Mouse (Mus musculus): ENCODE data around the gene Mapkapk3. TPM values are rescaled to one million over a fixed set of nuclear protein-coding genes. Genes with fewer than 3 reads are reported as not detected.

Gene Mapkapk3
- total RNA-seq, 2 experiments from 2014 or later: 105 to 174 TPM

DNA sequence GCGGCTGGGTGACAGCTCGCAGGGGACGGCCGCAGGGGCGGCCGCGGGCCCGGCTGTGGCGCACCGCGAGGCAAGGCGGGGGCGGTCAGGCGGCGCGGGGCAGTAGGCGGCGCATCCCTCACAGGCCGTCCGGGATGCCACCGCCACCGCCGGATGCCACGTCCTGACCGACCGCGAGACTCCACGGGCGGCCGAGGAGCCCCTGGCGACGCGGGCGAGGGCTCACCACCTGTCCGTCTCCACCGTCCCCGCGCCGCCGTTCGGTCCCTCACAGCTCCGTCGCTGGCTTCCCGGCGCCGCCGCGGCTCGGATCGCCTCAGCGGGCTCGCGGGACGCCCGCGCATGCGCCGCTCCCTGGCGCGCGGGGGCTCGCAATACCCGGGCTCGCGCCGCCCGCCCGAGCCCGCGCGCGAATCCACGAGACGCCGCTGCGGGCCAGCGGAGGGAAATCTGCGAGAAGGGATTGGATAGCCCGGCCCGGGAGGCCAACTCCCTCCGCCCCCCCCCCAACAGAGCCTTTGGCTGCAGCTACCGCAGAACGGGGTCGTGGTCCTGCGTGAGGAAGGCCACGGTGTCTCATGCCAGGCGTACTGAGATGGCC is 58.0 kb downstream of the Mapkapk3 start, which contains the start of gene Dock3:
Gene Dock3, minus strand, starts transcription at position 371 of the 601 bp plus-strand sequence.
- ATAC-seq (ENCODE audit: poor library complexity, severe bottlenecking): peak; percentile 61

DNA sequence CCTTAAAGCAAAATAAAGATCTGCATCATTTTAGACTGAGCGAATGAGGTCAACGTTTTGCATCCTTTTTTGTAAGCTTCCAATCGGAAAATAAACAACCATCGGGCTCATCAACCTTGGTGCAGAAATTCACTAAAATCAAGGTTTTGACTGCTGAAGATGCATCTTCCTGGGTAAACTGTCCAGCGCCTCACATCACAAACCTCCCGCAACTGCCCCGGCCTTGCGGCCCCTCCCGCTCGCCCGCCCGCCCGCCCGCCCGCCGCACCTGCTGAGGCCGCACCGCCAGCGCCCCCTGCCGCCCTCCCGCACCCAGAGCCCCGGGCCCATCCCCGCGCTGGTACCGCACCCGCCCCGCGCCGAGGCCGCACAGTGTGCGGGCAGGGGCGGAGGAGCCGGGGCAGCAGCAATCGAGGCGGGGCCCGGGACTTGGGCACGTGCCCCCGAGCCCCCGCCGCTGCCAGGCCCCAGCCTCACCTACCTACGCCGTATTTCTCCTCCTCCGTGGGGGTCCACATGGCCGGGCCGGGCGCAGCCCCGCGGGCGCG is 58.6 kb downstream of the Mapkapk3 start:
- ATAC-seq (ENCODE audit: poor library complexity, severe bottlenecking): peak; percentile 39; the same call in 1 of the 2 replicates

DNA sequence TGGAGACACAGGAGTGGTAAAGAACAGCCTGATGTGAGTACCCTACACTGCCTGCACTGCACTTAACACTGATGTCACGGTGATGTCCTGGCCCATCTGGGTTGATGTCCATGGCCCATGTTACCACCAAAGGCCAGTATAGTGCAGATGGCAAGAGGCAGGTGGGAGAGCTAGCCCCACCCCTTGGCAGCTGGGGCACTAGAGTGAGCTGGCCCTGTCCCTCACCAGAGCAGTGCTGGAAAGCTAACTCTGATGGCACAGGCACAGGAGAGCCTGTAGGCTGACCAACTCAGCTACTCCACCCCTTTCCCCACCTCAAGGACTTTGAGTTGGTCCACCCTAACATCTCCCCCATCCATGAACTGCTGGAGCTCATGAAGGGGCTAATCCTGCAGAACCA is 65.1 kb downstream of the Mapkapk3 start:
- no peak for ATAC-seq (ENCODE audit: poor library complexity, severe bottlenecking)

Other genes starting within 250 kb of the Mapkapk3 start
- gene Dock3, start 58.0 kb downstream of the Mapkapk3 start, total RNA-seq (2015): not detected in 2 replicates
- not detected in 2 replicates for gene Dock3, start 58.0 kb downstream of the Mapkapk3 start, total RNA-seq (2017)
- gene Cish, start 6.1 kb upstream of the Mapkapk3 start, total RNA-seq (2015): 1.7 and 5.3 TPM in 2 replicates
- gene Cish, start 6.1 kb upstream of the Mapkapk3 start, total RNA-seq (2017): 0.40 and 0.45 TPM in 2 replicates
- gene Hemk1, start 48.5 kb upstream of the Mapkapk3 start, total RNA-seq (2015): 4.1 and 6.4 TPM in 2 replicates
- gene Hemk1, start 48.5 kb upstream of the Mapkapk3 start, total RNA-seq (2017): 5.0 and 8.0 TPM in 2 replicates
- gene 6430571L13Rik, start 50.7 kb upstream of the Mapkapk3 start, total RNA-seq (2015): not detected in 2 replicates
- gene 6430571L13Rik, start 50.7 kb upstream of the Mapkapk3 start, total RNA-seq (2017): not detected in 2 replicates
- 0.04 and 0.11 TPM in 2 replicates for gene Cacna2d2, start 109.7 kb upstream of the Mapkapk3 start, total RNA-seq (2015)
- 0.07 and 0.12 TPM in 2 replicates for gene Cacna2d2, start 109.7 kb upstream of the Mapkapk3 start, total RNA-seq (2017)
- 6.8 and 9.3 TPM in 2 replicates for gene Tmem115, start 244.1 kb upstream of the Mapkapk3 start, total RNA-seq (2015)
- 14.8 and 15.2 TPM in 2 replicates for gene Tmem115, start 244.1 kb upstream of the Mapkapk3 start, total RNA-seq (2017)

Data from megakaryocyte, adult 5-6 weeks (primary cell).